Mouse (Mus musculus) CH12.LX (cell line): Measurements from ENCODE around the gene Pam. TPM values are rescaled to one million over a fixed set of nuclear protein-coding genes. Genes with fewer than 3 reads are reported as not detected.

Experiments
- DNase-seq: peaks from one replicate; pipeline ENCODE4 v3.0.0-alpha.2; 2013; ENCODE audit errors: extremely low read depth
- H3K27ac ChIP-seq: 2 replicates; pipeline ENCODE4 v1.5.1; 2012; ENCODE audit warnings: low read depth, mild to moderate bottlenecking, control low read depth, moderate library complexity; ENCODE audit not compliant: insufficient read depth
- H3K27me3 ChIP-seq: replicated peaks from 2 replicates; pipeline ENCODE3; 2012; ENCODE audit warnings: inconsistent platforms
- H3K36me3 ChIP-seq, 2 experiments: replicated peaks in 1 of 2; 2 replicates each; pipeline versions ENCODE3 to v1.6.1; 2012; ENCODE audit warnings: inconsistent platforms in 1 of 2, low read length in 1 of 2, mild to moderate bottlenecking in 1 of 2, mixed read lengths in 1 of 2, moderate library complexity in 1 of 2; ENCODE audit not compliant: control insufficient read depth in 1 of 2, insufficient read depth in 1 of 2
- H3K4me1 ChIP-seq, 2 experiments: 2 replicates each; pipeline ENCODE4 v1.6.1; 2012; ENCODE audit warnings: inconsistent platforms in 1 of 2, moderate library complexity in 1 of 2; ENCODE audit not compliant: insufficient read depth in 2 of 2, control insufficient read depth in 1 of 2
- H3K4me2 ChIP-seq: 2 replicates; pipeline ENCODE4 v1.6.1; 2012; ENCODE audit warnings: low read depth, mild to moderate bottlenecking, control low read depth; ENCODE audit not compliant: poor library complexity, insufficient read depth, severe bottlenecking
- H3K4me3 ChIP-seq, 3 experiments: fragments of 150-350 bp in 1 of 3; sonication (generic) in 1 of 3; replicated peaks in 1 of 3; 2 replicates each; pipeline versions ENCODE3 to v1.5.1; 2011 to 2012; ENCODE audit warnings: low read depth in 2 of 3, low read length in 2 of 3, mild to moderate bottlenecking in 2 of 3, moderate library complexity in 2 of 3, control low read depth in 1 of 3, improper control_type of control experiment in 1 of 3, inconsistent platforms in 1 of 3, mixed read lengths in 1 of 3; ENCODE audit not compliant: poor library complexity in 1 of 3
- H3K79me2 ChIP-seq: replicated peaks from 2 replicates; pipeline ENCODE4 v1.6.1; 2012; ENCODE audit warnings: mild to moderate bottlenecking, moderate library complexity; ENCODE audit not compliant: control insufficient read depth, poor library complexity, insufficient read depth, severe bottlenecking; ENCODE audit errors: extremely low read depth
- H3K9ac ChIP-seq: 2 replicates; pipeline ENCODE4 v1.6.1; 2012; ENCODE audit warnings: low read depth, mild to moderate bottlenecking, control low read depth, moderate library complexity; ENCODE audit not compliant: insufficient read depth
- H3K9me3 ChIP-seq: replicated peaks from 2 replicates; pipeline ENCODE3; 2012; ENCODE audit warnings: low read length, inconsistent platforms, mixed read lengths
- BHLHE40 ChIP-seq: IDR thresholded peaks from 2 replicates; pipeline ENCODE4 v1.6.1; 2011; ENCODE audit warnings: mild to moderate bottlenecking, low read depth, low read length, improper control_type of control experiment
- CHD2 ChIP-seq: IDR thresholded peaks from 2 replicates; pipeline ENCODE4 v1.6.1; 2011; ENCODE audit warnings: low read length, improper control_type of control experiment
- E2F4 ChIP-seq: IDR thresholded peaks from 2 replicates; pipeline ENCODE4 v1.6.1; 2011; ENCODE audit warnings: low read depth, low read length, improper control_type of control experiment; ENCODE audit not compliant: insufficient replicate concordance
- EP300 ChIP-seq: IDR thresholded peaks from 2 replicates; pipeline ENCODE4 v1.6.1; 2011; ENCODE audit warnings: low read length, improper control_type of control experiment
- HCFC1 ChIP-seq: IDR thresholded peaks from 2 replicates; pipeline ENCODE4 v1.6.1; 2012; ENCODE audit warnings: low read depth, mild to moderate bottlenecking, inconsistent platforms, low read length, improper control_type of control experiment
- IRF4 ChIP-seq: IDR thresholded peaks from 2 replicates; pipeline ENCODE4 v1.6.1; 2014; ENCODE audit warnings: low read depth, mild to moderate bottlenecking, inconsistent platforms, low read length, improper control_type of control experiment
- JUND ChIP-seq: conservative IDR thresholded peaks from 2 replicates; pipeline ENCODE4 v1.6.1; 2011; ENCODE audit warnings: low read depth, low read length, improper control_type of control experiment
- KAT2A ChIP-seq: IDR thresholded peaks from 2 replicates; pipeline ENCODE4 v1.6.1; 2012; ENCODE audit warnings: low read length, improper control_type of control experiment, inconsistent platforms; ENCODE audit not compliant: insufficient replicate concordance
- MAFK ChIP-seq: IDR thresholded peaks from 2 replicates; pipeline ENCODE4 v1.6.1; 2011; ENCODE audit warnings: low read length, improper control_type of control experiment; ENCODE audit not compliant: insufficient replicate concordance
- MAZ ChIP-seq: IDR thresholded peaks from 2 replicates; pipeline ENCODE4 v1.6.1; 2012; ENCODE audit warnings: low read depth, mild to moderate bottlenecking, inconsistent platforms, low read length, improper control_type of control experiment, moderate library complexity
- MEF2A ChIP-seq: IDR thresholded peaks from 2 replicates; pipeline ENCODE4 v1.6.1; 2014; ENCODE audit warnings: low read depth, mild to moderate bottlenecking, inconsistent platforms, low read length, improper control_type of control experiment, borderline replicate concordance
- MXI1 ChIP-seq: IDR thresholded peaks from 2 replicates; pipeline ENCODE4 v1.6.1; 2011; ENCODE audit warnings: mild to moderate bottlenecking, low read depth, low read length, improper control_type of control experiment
- MYC ChIP-seq: IDR thresholded peaks from 2 replicates; pipeline ENCODE4 v1.6.1; 2011; ENCODE audit warnings: low read depth, mild to moderate bottlenecking, improper control_type of control experiment, low read length
- NELFE ChIP-seq: IDR thresholded peaks from 2 replicates; pipeline ENCODE4 v1.6.1; 2011; ENCODE audit warnings: low read depth, low read length, improper control_type of control experiment
- POLR2AphosphoS2 ChIP-seq: IDR thresholded peaks from 2 replicates; pipeline ENCODE4 v1.6.1; 2011; ENCODE audit warnings: low read depth, low read length, improper control_type of control experiment
- RAD21 ChIP-seq: IDR thresholded peaks from 2 replicates; pipeline ENCODE4 v1.6.1; 2011; ENCODE audit warnings: low read depth, mild to moderate bottlenecking, low read length, improper control_type of control experiment, moderate library complexity
- RCOR1 ChIP-seq: conservative IDR thresholded peaks from 2 replicates; pipeline ENCODE4 v1.6.1; 2012; ENCODE audit warnings: low read depth, mild to moderate bottlenecking, inconsistent platforms, low read length, improper control_type of control experiment
- SIN3A ChIP-seq: IDR thresholded peaks from 2 replicates; pipeline ENCODE4 v1.6.1; 2012; ENCODE audit warnings: low read length, improper control_type of control experiment, inconsistent platforms
- SMC3 ChIP-seq: IDR thresholded peaks from 2 replicates; pipeline ENCODE4 v1.6.1; 2011; ENCODE audit warnings: low read depth, low read length, improper control_type of control experiment
- TBP ChIP-seq: conservative IDR thresholded peaks from 2 replicates; pipeline ENCODE4 v1.6.1; 2011; ENCODE audit warnings: low read depth, low read length, improper control_type of control experiment
- UBTF ChIP-seq: IDR thresholded peaks from 2 replicates; pipeline ENCODE4 v1.6.1; 2012; ENCODE audit warnings: low read depth, mild to moderate bottlenecking, inconsistent platforms, low read length, improper control_type of control experiment, moderate library complexity
- USF1 ChIP-seq: IDR thresholded peaks from 2 replicates; pipeline ENCODE4 v1.6.1; 2014; ENCODE audit warnings: low read depth, mild to moderate bottlenecking, inconsistent platforms, low read length, improper control_type of control experiment
- ZC3H11A ChIP-seq: IDR thresholded peaks from 2 replicates; pipeline ENCODE4 v1.6.1; 2012; ENCODE audit warnings: low read depth, mild to moderate bottlenecking, inconsistent platforms, low read length, improper control_type of control experiment
- ZKSCAN1 ChIP-seq: IDR thresholded peaks from 2 replicates; pipeline ENCODE4 v1.6.1; 2012; ENCODE audit warnings: low read depth, inconsistent platforms, low read length, improper control_type of control experiment, borderline replicate concordance
- ZMIZ1 ChIP-seq: IDR thresholded peaks from 2 replicates; pipeline ENCODE4 v1.6.1; 2012; ENCODE audit warnings: low read depth, mild to moderate bottlenecking, inconsistent platforms, low read length, improper control_type of control experiment
- ZNF384 ChIP-seq: IDR thresholded peaks from 2 replicates; pipeline ENCODE4 v1.6.1; 2012; ENCODE audit warnings: low read depth, low read length, improper control_type of control experiment, inconsistent platforms
- dilution Hi-C: fragments of 300-500 bp; cut with MboI; formaldehyde crosslinking; loops from 2 replicates; pipeline ENCODE4 v1.14.3; 2020; ENCODE audit warnings: low sequenced_read_pairs; ENCODE audit not compliant: extremely low pct_unique_long_range_greater_than_20kb, extremely low pct_ligation_motif_present
- in situ Hi-C: fragments of 300-500 bp; cut with MboI; formaldehyde crosslinking; loops from 3 replicates; pipeline ENCODE4 v1.14.3; 2019; ENCODE audit warnings: low sequenced_read_pairs, low pct_ligation_motif_present, low pct_unique_long_range_greater_than_20kb, mixed read lengths
- polyA plus RNA-seq: library from polyadenylated mRNA; unstranded; fragments of >175 nt; gene quantifications from 2 replicates; pipeline ENCODE4 v1.2.1, GENCODE M21; 2012; ENCODE audit warnings: low read depth; ENCODE audit not compliant: insufficient read length
- total RNA-seq, 2 experiments: library from RNA; depleted of rRNA; stranded (reverse); fragments of 300-350 nt in 1 of 2; fragments of >200 nt in 1 of 2; gene quantifications; 2 replicates each; pipeline ENCODE4 v1.2.3; 2012 to 2014

The Pam gene
- total and polyA plus RNA-seq, 3 experiments, result 0.24 TPM; not detected in 2

DNA sequence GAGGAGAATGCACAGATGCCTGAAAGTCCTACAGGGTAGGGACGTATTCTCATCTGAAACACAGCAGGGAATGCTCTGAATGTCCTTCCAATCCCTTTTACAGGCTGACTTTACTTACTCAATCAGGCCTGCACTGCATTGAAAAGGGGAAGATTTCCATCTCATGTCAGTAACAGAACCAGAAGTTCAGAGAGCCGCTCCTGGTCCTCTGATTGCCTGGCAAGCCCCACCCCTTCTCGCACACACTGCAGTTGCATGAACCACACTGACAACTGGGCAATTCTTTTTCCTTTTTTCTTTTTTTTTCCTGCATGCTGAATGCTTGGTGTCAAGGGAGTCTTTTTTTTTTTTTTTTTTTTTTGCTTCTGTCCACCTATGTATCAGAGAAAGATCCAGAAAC lies 11.9 kb downstream of the Pam start:
- no peaks in the 10 kb centered on the region for H3K4me1 ChIP-seq
- peaks cover 62% of the 10 kb centered on the region for H3K9me3 ChIP-seq
- dilution Hi-C loops, result no loop called here
- no peak overlapping the region for H3K4me2 ChIP-seq
- H3K27ac ChIP-seq, result no peak overlapping the region
- no peaks in the 10 kb centered on the region for H3K27me3 ChIP-seq
- no peak overlapping the region for H3K4me3 ChIP-seq
- H3K79me2 ChIP-seq, result no peaks in the 10 kb centered on the region
- TF ChIP-seq MAFK (no peak), MEF2A (no peak), HCFC1 (no peak), ZC3H11A (no peak), MXI1 (no peak), SMC3 (no peak), ZMIZ1 (no peak), EP300 (no peak), IRF4 (no peak), UBTF (no peak), NELFE (no peak), ZNF384 (no peak), CHD2 (no peak), POLR2AphosphoS2 (no peak), RAD21 (no peak), ZKSCAN1 (no peak), E2F4 (no peak)
- TF ChIP-seq, all 38 proteins: peak for 0
- no peak for DNase-seq
- H3K36me3 ChIP-seq, result no peaks in the 10 kb centered on the region
- H3K9ac ChIP-seq, result no peak overlapping the region
- in situ Hi-C loops, result no loop called here

DNA sequence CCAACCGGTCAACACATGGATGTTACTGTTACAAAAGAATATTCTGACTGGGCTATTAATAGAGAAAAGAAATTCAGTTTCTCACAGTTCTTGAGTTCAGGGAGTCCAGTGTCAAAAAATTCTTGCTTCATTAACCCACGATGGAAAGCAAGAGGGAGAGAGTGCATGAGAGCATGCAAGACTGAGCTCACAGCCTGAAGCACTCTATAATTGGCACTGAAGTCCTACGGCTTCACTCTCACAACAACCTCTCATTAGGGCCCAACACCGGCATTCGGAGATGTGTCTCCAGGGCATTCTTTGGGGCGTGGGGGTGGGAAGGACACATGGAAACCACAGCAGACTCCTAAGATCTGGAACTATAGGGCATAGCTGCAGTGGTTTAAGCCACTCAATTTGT lies 12.5 kb downstream of the Pam start:
- TF ChIP-seq JUND, result no peak
- TF ChIP-seq MYC, result no peak
- TF ChIP-seq BHLHE40, result no peak
- no peak for TF ChIP-seq ZKSCAN1
- no peak for TF ChIP-seq USF1
- TF ChIP-seq MAZ, result no peak
- no peak for TF ChIP-seq TBP
- TF ChIP-seq RCOR1, result no peak
- TF ChIP-seq EP300, result no peak
- TF ChIP-seq ZNF384, result no peak
- no peak for TF ChIP-seq E2F4
- no peak for TF ChIP-seq SMC3
- no peak for TF ChIP-seq UBTF
- no peak for TF ChIP-seq SIN3A
- TF ChIP-seq KAT2A, result no peak
- TF ChIP-seq, all 38 proteins: peak for 0
- DNase-seq, result no peak
- no peak overlapping the region for H3K9ac ChIP-seq
- no peaks in the 10 kb centered on the region for H3K79me2 ChIP-seq
- H3K4me1 ChIP-seq, result no peaks in the 10 kb centered on the region
- no peak overlapping the region for H3K4me3 ChIP-seq
- H3K27ac ChIP-seq, result no peak overlapping the region
- H3K27me3 ChIP-seq, result no peaks in the 10 kb centered on the region
- no peak overlapping the region for H3K4me2 ChIP-seq
- H3K9me3 ChIP-seq, result peaks cover 58% of the 10 kb centered on the region
- in situ Hi-C loops, result no loop called here
- H3K36me3 ChIP-seq, result no peaks in the 10 kb centered on the region
- dilution Hi-C loops, result no loop called here
